Mouse (Mus musculus) spleen, adult 2 months (tissue): Measurements from ENCODE around the gene Abca1. TPM values are rescaled to one million over a fixed set of nuclear protein-coding genes. Genes with fewer than 3 reads are reported as not detected.

Experiments used
- DNase-seq, 2 experiments: peaks; one replicate each; pipeline versions ENCODE4 v3.0.0 to v3.0.0-alpha.2; 2012 to 2021; ENCODE audit warnings: low spot score in 2 of 2, low read depth in 1 of 2
- H3K27ac ChIP-seq: fragments of 200-500 bp; 2 replicates; pipeline ENCODE4 v1.5.1; 2012; ENCODE audit warnings: low read length, inconsistent platforms; ENCODE audit not compliant: insufficient read depth
- H3K27me3 ChIP-seq: fragments of 200-500 bp; 2 replicates; pipeline ENCODE4 v1.6.1; 2012; ENCODE audit warnings: mild to moderate bottlenecking, moderate library complexity, low read length, inconsistent platforms; ENCODE audit not compliant: control insufficient read depth, insufficient read depth
- H3K36me3 ChIP-seq: fragments of 200-500 bp; 2 replicates; pipeline ENCODE4 v1.6.1; 2012; ENCODE audit warnings: mild to moderate bottlenecking, low read length, inconsistent platforms; ENCODE audit not compliant: control insufficient read depth, insufficient read depth
- H3K4me1 ChIP-seq: fragments of 200-500 bp; 2 replicates; pipeline ENCODE4 v1.6.1; 2011; ENCODE audit warnings: inconsistent platforms; ENCODE audit not compliant: control insufficient read depth, insufficient read depth, insufficient read length
- H3K4me3 ChIP-seq: fragments of 200-500 bp; 2 replicates; pipeline ENCODE4 v1.5.1; 2011; ENCODE audit warnings: mild to moderate bottlenecking, inconsistent platforms; ENCODE audit not compliant: insufficient read depth, insufficient read length; ENCODE audit errors: extremely low read depth
- CTCF ChIP-seq: fragments of 200-500 bp; IDR thresholded peaks from 2 replicates; pipeline ENCODE4 v1.5.1; 2011; ENCODE audit warnings: mild to moderate bottlenecking, inconsistent platforms; ENCODE audit not compliant: insufficient read depth, insufficient read length, insufficient replicate concordance; ENCODE audit errors: extremely low read depth
- POLR2A ChIP-seq: fragments of 200-500 bp; IDR thresholded peaks from 2 replicates; pipeline ENCODE4 v1.6.1; 2011; ENCODE audit warnings: low read depth, low read length, inconsistent platforms
- WGBS: fragments of 180-500 bp; shearing (Covaris S2); methylation state at CpG from one replicate; pipeline ENCODE4 v1.1.7; 2018; 5-methylcytosine and 5-hydroxymethylcytosine counted together
- polyA plus RNA-seq: library from polyadenylated mRNA; depleted of rRNA; stranded (reverse); fragments of >200 nt; gene quantifications from 2 replicates; pipeline ENCODE4 v1.2.3, GENCODE M21; 2012

Abca1 gene
- polyA plus RNA-seq, 1 experiment, result 7.6 TPM

DNA sequence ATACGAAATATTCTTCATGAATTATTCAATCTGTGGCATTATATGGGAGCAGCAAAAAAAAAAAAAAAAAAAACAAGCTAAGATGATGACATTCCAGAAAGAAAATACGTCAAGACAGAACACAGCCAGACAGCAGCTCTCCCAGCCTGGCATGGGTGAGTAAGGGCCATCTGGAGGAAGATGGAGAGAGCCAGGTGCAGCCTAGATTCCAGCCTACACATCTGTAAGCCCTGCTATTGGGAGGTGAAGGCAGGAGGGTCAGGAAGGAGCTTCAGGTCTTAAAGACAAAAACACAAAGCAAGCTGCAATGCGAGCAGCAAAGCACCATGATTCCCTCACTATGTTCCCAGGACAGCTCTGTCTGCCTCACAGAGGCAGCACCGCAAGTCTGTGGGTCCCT is 26.9 kb upstream of the Abca1 start:
- H3K4me1 ChIP-seq, result peaks cover 5% of the 10 kb centered on the region; the same call in 1 of the 2 replicates
- 33% methylated on average over 4 of the region's 4 CpGs for WGBS
- no peaks in the 10 kb centered on the region for H3K27me3 ChIP-seq
- H3K36me3 ChIP-seq, result no peaks in the 10 kb centered on the region
- no peak overlapping the region for H3K27ac ChIP-seq
- no peak for TF ChIP-seq CTCF
- TF ChIP-seq POLR2A, result no peak
- no peak for DNase-seq
- H3K4me3 ChIP-seq, result no peak overlapping the region

DNA sequence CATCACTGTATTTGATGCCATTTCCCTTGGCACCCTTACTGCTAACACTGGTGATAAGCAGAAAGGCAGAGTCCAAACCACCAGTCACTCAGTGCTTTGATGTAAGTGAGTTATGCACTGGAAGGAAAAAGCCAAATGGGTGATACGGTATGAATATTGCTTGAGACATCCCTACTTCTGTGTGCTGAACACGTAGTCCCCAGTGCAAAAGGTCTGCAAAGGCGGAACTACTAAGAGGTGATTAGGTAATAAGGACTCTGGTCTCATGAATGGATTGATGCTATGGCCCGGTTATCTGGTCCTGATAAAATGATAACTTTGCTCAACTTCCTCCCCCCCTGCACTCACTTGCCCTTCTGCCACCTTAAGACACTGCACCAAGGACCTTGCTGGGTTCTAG is 26.4 kb upstream of the Abca1 start:
- WGBS, result 68% methylated on average over 4 of the region's 4 CpGs
- H3K36me3 ChIP-seq, result no peaks in the 10 kb centered on the region
- H3K27ac ChIP-seq, result no peak overlapping the region
- peaks cover 5% of the 10 kb centered on the region; the same call in 1 of the 2 replicates for H3K4me1 ChIP-seq
- H3K4me3 ChIP-seq, result no peak overlapping the region
- no peaks in the 10 kb centered on the region for H3K27me3 ChIP-seq
- no peak for TF ChIP-seq CTCF
- DNase-seq, result no peak

DNA sequence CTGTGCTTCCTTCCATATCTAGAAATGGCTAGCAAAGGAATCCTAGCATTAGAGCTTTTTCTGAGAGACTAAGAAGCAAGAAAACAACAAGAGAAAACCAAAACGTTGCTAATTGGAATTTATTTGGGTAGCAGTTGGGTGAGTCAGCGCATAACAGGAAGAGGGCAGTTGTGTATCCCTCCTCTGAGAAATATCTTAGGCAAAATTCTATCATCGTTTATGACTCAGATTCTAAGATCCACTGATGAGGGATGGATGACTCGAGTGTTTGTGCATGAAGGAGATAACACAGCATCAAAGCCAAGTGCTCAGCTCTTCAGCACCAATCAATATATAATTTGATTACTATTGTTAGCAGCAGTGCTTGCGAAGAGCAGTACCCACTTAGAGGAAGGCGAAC is 21.8 kb upstream of the Abca1 start:
- no peak for DNase-seq
- Histone ChIP-seq H3K27me3 (no peaks in the 10 kb centered on the region), H3K4me3 (no peak overlapping the region), H3K27ac (no peak overlapping the region), H3K36me3 (no peaks in the 10 kb centered on the region), H3K4me1 (no peaks in the 10 kb centered on the region)
- TF ChIP-seq CTCF (no peak), POLR2A (no peak)
- 61% methylated on average over 6 of the region's 6 CpGs for WGBS

DNA sequence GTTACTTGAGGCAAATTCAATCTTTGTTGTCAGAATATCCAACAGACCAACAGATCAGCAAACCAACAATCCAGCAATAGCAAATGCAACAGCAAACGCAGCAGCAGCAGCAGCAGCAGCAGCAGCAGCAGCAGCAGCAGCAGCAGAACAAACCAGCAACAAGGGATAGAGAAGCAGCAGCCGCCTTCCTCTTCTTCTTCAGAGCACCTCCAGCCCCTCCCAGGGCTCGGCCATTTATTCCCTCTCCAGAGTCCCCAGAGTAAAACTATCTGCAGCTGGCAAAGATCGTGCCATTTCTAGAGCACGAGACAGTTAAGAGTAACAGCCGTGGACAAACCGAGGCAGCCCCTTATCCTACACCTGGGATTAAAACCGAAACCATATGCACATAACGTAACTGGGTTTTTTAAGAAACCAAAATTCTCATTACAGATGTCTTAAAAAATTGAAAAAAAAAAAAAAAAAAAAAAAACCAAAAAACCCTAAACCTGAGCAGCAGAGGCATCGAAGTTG is 19.7 kb upstream of the Abca1 start:
- 61% methylated on average over 10 of the region's 10 CpGs for WGBS
- no peak overlapping the region for H3K27ac ChIP-seq
- H3K4me1 ChIP-seq, result no peaks in the 10 kb centered on the region
- H3K36me3 ChIP-seq, result no peaks in the 10 kb centered on the region
- no peaks in the 10 kb centered on the region for H3K27me3 ChIP-seq
- TF ChIP-seq CTCF (no peak), POLR2A (no peak)
- DNase-seq, result no peak
- no peak overlapping the region for H3K4me3 ChIP-seq

DNA sequence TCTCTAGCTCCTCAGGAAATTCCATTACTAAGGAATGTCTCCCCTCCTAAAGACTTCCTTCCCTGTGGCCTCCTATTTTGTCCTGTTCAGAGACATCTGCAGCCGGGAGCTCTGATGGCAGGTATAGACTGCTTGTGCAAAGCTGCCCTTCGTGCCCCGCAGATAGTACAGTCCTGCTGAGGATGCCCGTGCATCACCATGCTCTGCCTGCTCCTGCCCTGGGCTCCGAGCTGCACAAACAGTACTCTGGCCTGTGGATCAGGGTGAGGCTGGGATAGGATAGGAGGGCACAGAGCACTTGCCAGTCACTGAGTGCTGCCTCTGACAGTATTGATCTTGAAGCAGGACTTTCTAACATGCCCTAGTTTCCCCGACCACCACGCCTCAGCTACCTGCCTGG is 18.8 kb upstream of the Abca1 start:
- DNase-seq, result no peak

DNA sequence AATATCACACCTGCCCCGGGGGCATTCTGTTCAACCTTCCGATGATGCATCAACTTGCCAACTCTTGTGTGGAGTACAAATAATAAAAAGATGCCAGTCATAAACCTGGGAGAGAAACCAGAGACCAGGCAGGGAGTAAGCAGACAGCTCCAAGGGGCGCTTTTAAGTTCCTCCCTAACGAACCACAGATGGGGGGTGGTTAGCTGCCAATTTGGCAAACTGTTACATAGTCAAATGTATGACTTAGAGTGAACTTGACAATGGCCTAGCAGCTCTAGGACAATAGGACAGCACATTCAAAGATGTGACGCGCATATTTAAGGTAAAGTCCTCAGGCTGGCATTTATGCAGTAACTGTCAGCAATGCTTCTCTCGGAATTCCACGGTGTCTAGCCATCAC is 18.0 kb upstream of the Abca1 start:
- WGBS, result 86% methylated on average over 8 of the region's 8 CpGs
- Histone ChIP-seq H3K4me1 (no peaks in the 10 kb centered on the region), H3K36me3 (no peaks in the 10 kb centered on the region), H3K4me3 (no peak overlapping the region), H3K27me3 (no peaks in the 10 kb centered on the region), H3K27ac (no peak overlapping the region)
- no peak for TF ChIP-seq CTCF
- no peak for TF ChIP-seq POLR2A
- DNase-seq, result no peak

More for the DNA sequence above, 18.8 kb upstream of the Abca1 start:
- Histone ChIP-seq H3K4me1 (no peaks in the 10 kb centered on the region), H3K4me3 (no peak overlapping the region), H3K27me3 (no peaks in the 10 kb centered on the region), H3K36me3 (no peaks in the 10 kb centered on the region), H3K27ac (no peak overlapping the region)
- TF ChIP-seq POLR2A (no peak), CTCF (no peak)
- WGBS, result 91% methylated on average over 7 of the region's 7 CpGs

DNA sequence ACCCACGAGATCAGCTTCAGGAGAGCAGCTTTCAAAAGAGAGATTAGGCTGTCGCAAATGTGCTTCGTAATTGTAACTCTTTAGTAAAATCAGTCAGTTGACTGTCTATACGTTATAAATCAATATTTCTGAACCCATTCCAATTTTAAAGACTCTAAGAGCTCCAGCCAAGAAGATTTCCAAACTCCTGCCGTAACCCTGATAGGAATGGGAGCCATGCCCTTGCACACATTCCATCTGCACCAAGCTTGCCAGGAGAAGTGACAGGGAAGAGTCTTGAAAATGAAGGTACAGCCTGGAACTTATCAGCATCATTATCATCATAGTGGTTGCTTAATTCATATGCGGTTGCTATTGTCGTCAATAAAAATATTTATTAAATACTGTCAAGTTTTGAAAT is 15.2 kb upstream of the Abca1 start:
- H3K27me3 ChIP-seq, result no peaks in the 10 kb centered on the region
- H3K4me1 ChIP-seq, result 0 out of 2 replicates have a peak, but pooled peaks cover 2% of the 10 kb centered on the region
- 90% methylated on average over 7 of the region's 7 CpGs for WGBS
- no peaks in the 10 kb centered on the region for H3K36me3 ChIP-seq
- TF ChIP-seq POLR2A, result no peak
- TF ChIP-seq CTCF, result no peak
- H3K27ac ChIP-seq, result no peak overlapping the region
- no peak for DNase-seq
- H3K4me3 ChIP-seq, result no peak overlapping the region

DNA sequence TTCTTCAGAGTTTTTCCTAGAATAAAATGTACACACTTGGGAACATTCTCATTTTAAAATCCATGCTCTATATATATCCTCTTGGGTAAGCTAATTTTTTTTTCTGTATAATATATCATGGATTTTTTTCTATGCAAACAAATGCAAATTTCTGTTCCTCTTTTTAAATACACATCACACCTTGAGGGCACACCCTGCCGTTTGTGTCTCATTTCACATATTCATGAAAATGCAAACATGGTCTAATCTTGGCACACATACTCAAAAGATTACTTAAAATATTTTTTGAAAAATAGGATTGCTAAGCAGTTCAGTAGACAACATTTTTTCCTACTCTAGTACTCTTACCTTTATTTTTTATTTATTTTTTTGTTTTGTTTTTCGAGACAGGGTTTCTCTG is 10.7 kb upstream of the Abca1 start:
- Histone ChIP-seq H3K27ac (no peak overlapping the region), H3K4me3 (no peak overlapping the region), H3K27me3 (no peaks in the 10 kb centered on the region), H3K36me3 (no peaks in the 10 kb centered on the region), H3K4me1 (0 out of 2 replicates have a peak, but pooled peaks cover 2% of the 10 kb centered on the region)
- DNase-seq, result no peak
- 47% methylated on average over 2 of the region's 2 CpGs for WGBS
- no peak for TF ChIP-seq POLR2A
- TF ChIP-seq CTCF, result no peak
